Mouse (Mus musculus): Measurements from ENCODE around the gene Plxnb2.

GRCm38 (mm10) chr15:89180081-89180541, 477 bp downstream of the Plxnb2 start:
- TF ChIP-seq GATA1 (IDR thresholded peaks at IDR 0.05; ENCODE audit: borderline replicate concordance, low read length) (no peak), FLI1 (IDR thresholded peaks at IDR 0.05; ENCODE audit: low read length) (no peak)

All from megakaryocyte, embryonic 14.5 days (primary cell).